Mouse (Mus musculus): ENCODE data around the gene Slc22a13. TPM values are rescaled to one million over a fixed set of nuclear protein-coding genes. Genes with fewer than 3 reads are reported as not detected.

Slc22a13 gene
- total RNA-seq, 2 experiments from 2014 or later = 0.23 TPM; not detected in 1

- Histone ChIP-seq H3K4me3 (no peak overlapping the region), H3K27ac (no peak overlapping the region)
- intact Hi-C loops (cut with DNase I) = loop anchor here (5.0 kb wide), 1 partner anchor 276 kb away; no protein-coding TSS in a partner anchor
- no peak for DNase-seq (ENCODE audit: extremely low spot score in 1 of 2, low spot score in 2 of 2)
- no peak for TF ChIP-seq CTCF (IDR thresholded peaks at IDR 0.05)
These were observed 57.1 kb downstream of the Slc22a13 start for GRCm38 (mm10) chr9:119151751-119152150.

GRCm38 (mm10) chr9:119149601-119150000, 59.3 kb downstream of the Slc22a13 start:
- H3K27ac ChIP-seq = no peak overlapping the region
- no peak for TF ChIP-seq CTCF (IDR thresholded peaks at IDR 0.05)
- intact Hi-C loops (cut with DNase I) = no loop called here
- DNase-seq (ENCODE audit: extremely low spot score in 1 of 2, low spot score in 2 of 2) = no peak
- no peak overlapping the region for H3K4me3 ChIP-seq

GRCm38 (mm10) chr9:119146098-119146770, 62.7 kb downstream of the Slc22a13 start:
- no peak overlapping the region for H3K27ac ChIP-seq
- no peak for TF ChIP-seq CTCF (IDR thresholded peaks at IDR 0.05)
- intact Hi-C loops (cut with DNase I) = no loop called here
- no peak for DNase-seq (ENCODE audit: extremely low spot score in 1 of 2, low spot score in 2 of 2)
- H3K4me3 ChIP-seq = no peak overlapping the region

GRCm38 (mm10) chr9:119145638-119146037, 63.3 kb downstream of the Slc22a13 start:
- Histone ChIP-seq H3K27ac (no peak overlapping the region), H3K4me3 (no peak overlapping the region)
- TF ChIP-seq CTCF (IDR thresholded peaks at IDR 0.05) = no peak
- intact Hi-C loops (cut with DNase I) = no loop called here
- DNase-seq (ENCODE audit: extremely low spot score in 1 of 2, low spot score in 2 of 2) = no peak

- intact Hi-C loops (cut with DNase I) = no loop called here
- no peak overlapping the region for H3K4me3 ChIP-seq
- DNase-seq (ENCODE audit: extremely low spot score in 1 of 2, low spot score in 2 of 2) = no peak
- TF ChIP-seq CTCF (IDR thresholded peaks at IDR 0.05) = no peak
- H3K27ac ChIP-seq = no peak overlapping the region
These were observed 63.8 kb downstream of the Slc22a13 start for GRCm38 (mm10) chr9:119145137-119145536.

- TF ChIP-seq CTCF (IDR thresholded peaks at IDR 0.05) = no peak
- intact Hi-C loops (cut with DNase I) = no loop called here
- Histone ChIP-seq H3K27ac (no peak overlapping the region), H3K4me3 (no peak overlapping the region)
- no peak for DNase-seq (ENCODE audit: extremely low spot score in 1 of 2, low spot score in 2 of 2)
These were observed 64.2 kb downstream of the Slc22a13 start for GRCm38 (mm10) chr9:119144696-119145095.

- DNase-seq (ENCODE audit: extremely low spot score in 1 of 2, low spot score in 2 of 2) = no peak
- Histone ChIP-seq H3K27ac (no peak overlapping the region), H3K4me3 (no peak overlapping the region)
- no peak for TF ChIP-seq CTCF (IDR thresholded peaks at IDR 0.05)
- intact Hi-C loops (cut with DNase I) = no loop called here
These were observed 65.5 kb downstream of the Slc22a13 start for GRCm38 (mm10) chr9:119143372-119143771.

Other genes with a start within 250 kb of the Slc22a13 start
- gene Vill, start 156.3 kb downstream of the Slc22a13 start, total RNA-seq (2021) = 1 to 10 TPM; 8.3 to 8.9 TPM
- 10 to 100 TPM; 15.2 to 16.2 TPM for gene Plcd1, start 115.6 kb downstream of the Slc22a13 start, total RNA-seq (2021)
- gene Dlec1, start 106.6 kb downstream of the Slc22a13 start, total RNA-seq (2021) = 1 to 10 TPM; 2.8 to 3.8 TPM
- gene Acaa1b, start 52.0 kb downstream of the Slc22a13 start, total RNA-seq (2021) = 1 to 10 TPM; 1.8 TPM
- gene Gm47289, start 49.9 kb downstream of the Slc22a13 start, total RNA-seq (2021) = not detected
- gene Oxsr1, start 113.3 kb upstream of the Slc22a13 start, total RNA-seq (2021) = 10 to 100 TPM; 31.1 to 33.9 TPM
- 10 to 100 TPM; 69.9 to 73.6 TPM for gene Acaa1a, start 130.6 kb upstream of the Slc22a13 start, total RNA-seq (2021)
- gene Myd88, start 132.3 kb upstream of the Slc22a13 start, total RNA-seq (2021) = 1 to 10 TPM; 4.6 to 5.5 TPM
- 1 to 10 TPM; 4.9 to 5.5 TPM for gene Xylb, start 148.3 kb upstream of the Slc22a13 start, total RNA-seq (2021)
- not detected for gene Slc22a14, start 156.5 kb upstream of the Slc22a13 start, total RNA-seq (2021)
- gene Acvr2b, start 193.0 kb upstream of the Slc22a13 start, total RNA-seq (2021) = 10 to 100 TPM; 16.9 to 19.1 TPM
- 10 to 100 TPM; 22.3 to 22.9 TPM for gene Exog, start 235.8 kb upstream of the Slc22a13 start, total RNA-seq (2021)